Mouse (Mus musculus): ENCODE measurements around the gene Cstf3.

The Cstf3 gene

GRCm38 (mm10) chr2:104711585-104712485 is 121.5 kb downstream of the Cstf3 start, which contains the start of gene Tcp11l1:
Gene Tcp11l1 (minus strand): TSS chr2:104712169.
- DNase-seq (ENCODE audit: low spot score), result no peak

GRCm38 (mm10) chr2:104712486-104712809 is 122.1 kb downstream of the Cstf3 start:
- DNase-seq (ENCODE audit: low spot score), result no peak

GRCm38 (mm10) chr2:104714254-104714691 is 124.0 kb downstream of the Cstf3 start:
- DNase-seq (ENCODE audit: low spot score), result no peak

Data from urinary bladder, postnatal 10 days (tissue).